Mouse (Mus musculus) frontal cortex, adult (tissue): ENCODE measurements around the gene D13Ertd608e.
A peak's percentile ranks its signal among the peaks of the same experiment; 100 is the strongest.
"Not testable (repeated sequence)": the region's sequence is repeated elsewhere in the genome, so short reads cannot be mapped to it uniquely, and the experiment has no call there.

Source experiments
- ATAC-seq: cut with Nextera tagmentation; 2 replicates; pipeline ENCODE4 v1.9.2; 2017; ENCODE audit warnings: mild to moderate bottlenecking, moderate library complexity, mixed read lengths; ENCODE audit not compliant: low TSS enrichment

D13Ertd608e gene

DNA sequence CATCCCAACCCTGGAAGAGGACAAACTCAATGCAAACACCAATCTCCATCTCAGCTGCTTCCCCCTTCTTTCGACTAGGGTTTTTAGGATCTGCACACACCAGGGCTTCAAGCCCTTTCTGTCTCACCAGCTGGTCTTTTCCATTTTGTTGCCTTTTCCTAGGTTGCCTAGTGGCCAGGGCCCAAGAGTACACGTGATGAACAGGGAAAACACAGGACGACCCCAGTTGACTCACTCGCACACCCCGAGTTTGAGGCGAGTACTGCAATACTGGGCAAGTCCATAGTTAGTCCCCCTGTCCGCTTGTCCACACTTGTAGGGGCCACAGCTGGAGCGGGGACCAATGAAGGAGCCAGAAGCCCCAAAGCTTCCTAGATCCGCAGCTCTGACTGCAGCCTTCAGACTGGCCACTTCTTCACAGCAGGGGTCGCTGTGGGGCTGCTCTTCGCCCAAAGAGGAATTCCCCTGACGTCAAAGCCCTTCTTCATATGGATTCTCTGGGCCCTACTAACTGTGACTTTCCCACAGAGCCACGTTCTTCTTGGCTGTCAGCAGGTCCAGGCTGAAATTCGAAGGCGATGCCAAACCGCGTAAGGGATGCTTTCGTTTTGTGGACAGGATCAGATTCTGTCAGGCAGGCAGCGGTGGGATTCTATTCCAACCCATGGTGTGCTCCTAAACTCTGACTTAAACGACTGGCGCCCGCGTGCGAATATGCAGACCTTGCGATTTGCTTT lies at the start of gene D13Ertd608e:
Gene D13Ertd608e, plus strand, starts transcription at position 687 of the 737 bp plus-strand sequence.
- ATAC-seq: peak; percentile 70; the same call in 1 of the 2 replicates

DNA sequence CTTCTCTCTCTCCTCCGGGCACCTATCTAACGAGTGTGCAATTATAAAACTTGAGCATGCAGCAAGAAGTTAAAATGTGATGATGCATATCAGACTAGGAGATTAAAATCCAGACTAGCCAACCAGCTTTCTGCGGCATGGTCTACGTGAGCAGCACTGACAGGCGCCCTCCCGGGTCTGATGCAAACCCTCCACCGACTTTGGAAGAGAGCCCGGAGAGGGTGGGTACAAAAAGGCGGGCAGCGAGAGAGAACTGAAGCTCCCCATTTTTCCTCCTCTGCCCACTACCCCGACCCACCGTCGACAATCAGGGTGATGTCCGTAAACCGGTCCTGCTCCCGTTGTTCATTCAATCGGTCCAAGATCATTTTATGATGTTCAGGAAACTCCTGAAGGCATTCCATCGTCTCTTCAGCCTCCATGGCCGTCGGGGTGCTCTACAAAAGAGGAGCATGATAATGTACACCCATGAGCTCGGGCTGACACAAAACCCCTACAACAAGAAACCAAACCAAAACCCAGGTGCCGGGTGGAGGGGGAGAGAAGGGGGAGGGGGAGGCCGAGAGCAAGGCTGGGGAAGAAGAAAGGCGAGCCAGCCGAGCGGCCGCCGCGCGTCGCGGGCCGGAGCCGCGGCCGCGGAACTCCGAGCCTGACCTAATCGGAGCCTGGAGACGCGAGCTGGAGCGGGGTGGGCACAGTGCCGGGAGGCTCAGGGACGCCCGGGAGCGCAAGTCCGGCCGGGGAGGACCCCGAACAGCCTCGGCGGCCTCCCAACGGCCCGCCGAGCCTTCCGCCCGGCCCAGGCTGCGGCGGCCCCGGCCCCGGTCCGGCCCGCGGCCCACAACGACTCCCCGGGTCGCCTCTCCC lies 45.7 kb upstream of the D13Ertd608e start:
- ATAC-seq: peak; percentile 32

DNA sequence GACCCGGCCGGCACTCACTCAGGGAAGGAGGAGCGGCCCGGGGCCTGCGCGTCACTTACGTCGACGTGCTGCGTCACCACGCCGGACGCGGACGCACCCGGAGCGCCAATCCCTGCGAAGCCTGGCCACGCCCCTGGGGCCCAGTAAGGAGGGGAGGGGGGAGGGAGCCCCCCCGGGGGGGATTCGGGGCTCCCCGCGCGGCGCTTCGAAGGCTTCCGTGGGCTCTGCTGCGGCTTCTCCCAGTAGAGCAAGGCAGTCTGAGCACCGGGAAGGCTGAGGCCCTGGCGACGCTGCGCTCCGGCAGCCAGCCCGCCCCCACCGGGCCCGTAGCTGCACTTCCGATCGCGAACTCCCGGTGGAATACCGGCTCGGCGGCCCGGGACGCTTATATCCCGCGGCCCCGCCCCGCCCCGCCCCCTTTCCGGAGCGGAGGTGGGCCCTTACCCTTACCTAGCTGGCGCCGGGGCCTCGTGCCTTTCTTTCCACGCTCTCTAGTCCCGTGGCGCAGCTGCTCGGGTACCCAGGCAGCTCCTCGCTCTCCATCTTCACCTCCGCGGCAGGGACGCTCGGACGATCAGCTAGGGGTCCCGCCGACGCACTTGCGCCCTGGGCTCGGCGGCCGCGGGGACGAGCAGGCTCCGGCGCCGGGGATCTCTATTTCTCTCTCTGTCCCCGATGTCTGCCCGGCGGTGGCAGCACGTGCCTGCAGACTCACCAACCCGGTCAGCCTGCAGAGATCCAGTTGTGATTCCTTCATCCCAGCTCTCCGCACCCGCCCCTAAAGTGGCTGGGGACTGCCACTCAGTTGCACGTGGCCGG lies 44.8 kb upstream of the D13Ertd608e start, which contains the start of gene Zfp131:
Gene Zfp131, minus strand, starts transcription at position 129 of the 819 bp plus-strand sequence.
- peak; percentile 97 for ATAC-seq

DNA sequence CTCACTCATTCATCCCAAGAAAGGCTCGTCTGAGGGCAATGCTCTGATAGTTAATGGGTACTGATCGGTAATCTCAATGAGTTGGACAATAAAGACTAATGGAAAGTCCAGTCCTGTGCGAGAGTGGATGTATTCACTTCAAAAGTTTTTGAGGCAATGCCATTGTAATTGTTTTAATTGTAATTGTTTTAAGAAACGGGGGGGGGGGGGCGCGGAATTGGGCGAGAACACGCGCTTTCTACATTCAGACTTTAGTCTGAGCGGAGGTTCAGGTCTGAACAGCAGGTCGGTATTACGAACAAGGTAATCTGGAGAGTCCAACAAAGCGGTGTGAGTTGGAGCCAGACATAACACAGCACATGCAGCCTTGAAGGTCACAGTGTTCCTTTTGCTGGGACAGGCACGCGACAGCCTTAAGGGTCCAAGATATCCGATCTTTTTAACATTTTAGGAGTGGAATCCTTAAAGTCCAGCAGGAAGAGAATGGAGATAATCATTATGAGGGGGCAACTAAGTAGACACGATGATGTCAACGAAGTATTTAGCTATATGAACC lies 44.1 kb upstream of the D13Ertd608e start:
- no peak for ATAC-seq

DNA sequence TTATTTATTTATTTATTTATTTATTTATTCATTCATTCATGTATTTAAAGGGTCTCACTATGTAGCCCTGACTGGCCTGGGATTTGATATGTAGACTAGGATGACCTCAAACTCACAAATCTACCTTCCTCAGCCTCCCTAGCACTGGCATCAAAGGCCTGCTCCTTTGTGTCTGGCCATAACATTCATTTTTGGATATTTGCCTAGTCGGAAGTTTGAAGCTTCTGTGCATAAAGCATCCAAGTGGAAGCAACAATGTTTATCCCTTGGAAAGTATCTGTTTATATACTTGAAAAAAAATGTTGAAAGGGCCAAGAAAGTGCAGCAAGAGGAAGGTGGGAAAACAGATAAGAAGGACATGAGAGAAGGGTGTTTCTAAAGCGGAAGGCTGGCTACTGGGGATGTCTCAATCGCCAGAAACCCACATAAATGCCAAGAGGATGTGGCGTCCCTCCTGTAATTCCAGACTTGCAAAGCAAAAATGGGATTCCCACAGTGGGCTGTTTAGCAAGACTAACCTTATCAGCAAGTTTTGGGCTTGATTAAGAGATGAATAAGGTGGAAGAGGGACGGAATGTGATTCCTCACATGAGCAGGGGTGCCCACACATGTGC lies 42.9 kb upstream of the D13Ertd608e start:
- no peak for ATAC-seq

DNA sequence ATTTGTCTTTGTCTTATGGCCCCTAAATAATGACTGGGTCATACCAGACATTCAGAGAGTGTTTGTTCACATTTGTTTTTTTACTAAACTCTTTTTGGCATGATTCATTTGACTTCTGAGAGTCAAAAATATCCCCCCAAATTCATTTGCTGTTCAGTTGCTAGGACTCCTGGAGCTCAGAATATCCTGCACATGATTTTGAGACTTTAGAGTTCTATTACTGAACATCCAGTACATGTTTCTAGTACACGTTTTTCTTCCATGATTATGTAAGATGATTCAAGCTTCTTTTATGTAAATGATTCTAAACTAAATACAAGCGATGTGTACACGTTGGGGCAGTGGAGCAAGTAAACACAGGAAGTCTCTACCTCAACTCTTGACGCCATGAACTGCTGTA lies 38.1 kb upstream of the D13Ertd608e start:
- peak; percentile 56; the same call in 1 of the 2 replicates for ATAC-seq

DNA sequence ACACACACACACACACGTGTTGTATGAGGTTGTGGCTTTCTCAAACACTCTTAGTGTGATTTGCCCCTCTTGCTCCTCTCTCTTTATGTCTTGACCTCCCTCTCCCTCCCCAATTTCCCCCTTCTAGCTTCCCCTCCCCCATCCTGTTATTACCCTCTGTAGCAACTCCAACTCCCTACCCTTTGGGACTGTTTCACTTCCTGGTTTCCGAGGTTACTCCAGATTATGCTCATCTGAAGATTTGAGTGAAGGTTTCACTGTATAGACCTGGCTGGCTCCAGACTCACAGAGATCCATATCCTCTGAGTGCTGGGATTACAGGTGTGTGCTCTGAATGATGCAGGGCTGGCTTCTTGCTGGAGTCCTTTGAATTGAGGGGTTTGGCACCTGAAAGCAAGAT lies 26.9 kb upstream of the D13Ertd608e start:
- no peak for ATAC-seq

DNA sequence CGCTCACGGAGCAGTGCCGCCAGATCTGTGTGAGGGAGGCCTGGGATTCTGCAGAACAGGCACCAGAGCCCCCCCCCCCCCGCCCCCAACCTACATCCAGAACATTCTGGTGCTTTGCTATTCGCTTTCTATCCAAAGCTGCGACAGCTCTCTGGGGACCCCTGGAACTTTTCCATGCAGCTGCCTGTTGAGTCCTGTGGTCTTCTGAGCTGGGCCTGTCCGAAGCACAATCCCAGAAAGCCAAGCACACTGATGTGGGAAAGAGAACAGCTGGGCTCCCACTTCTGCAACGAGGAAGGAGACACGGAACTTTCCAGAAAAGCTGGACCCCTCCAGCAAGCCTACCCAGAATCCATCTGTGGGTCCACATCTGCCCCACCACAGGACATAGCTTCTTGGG lies 25.8 kb upstream of the D13Ertd608e start:
- ATAC-seq: no peak

DNA sequence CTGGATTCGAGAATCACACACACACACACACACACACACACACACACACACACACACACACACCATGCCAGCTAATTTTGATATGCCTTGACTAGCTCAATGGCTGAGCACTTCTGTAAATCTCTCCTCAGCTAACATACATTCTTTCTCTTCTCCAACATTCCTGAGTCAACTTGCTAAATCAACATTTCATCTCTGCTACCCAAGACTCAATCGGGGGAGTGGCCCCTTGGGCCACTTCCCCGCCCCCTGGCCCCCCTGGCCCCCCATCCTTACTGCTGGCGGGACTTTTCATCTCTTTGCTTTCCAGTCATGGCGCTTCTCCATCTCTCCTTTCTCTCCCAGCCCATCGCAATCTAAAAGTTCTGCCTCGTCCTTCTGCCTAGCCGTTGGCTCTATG lies 19.0 kb upstream of the D13Ertd608e start:
- ATAC-seq: no peak

DNA sequence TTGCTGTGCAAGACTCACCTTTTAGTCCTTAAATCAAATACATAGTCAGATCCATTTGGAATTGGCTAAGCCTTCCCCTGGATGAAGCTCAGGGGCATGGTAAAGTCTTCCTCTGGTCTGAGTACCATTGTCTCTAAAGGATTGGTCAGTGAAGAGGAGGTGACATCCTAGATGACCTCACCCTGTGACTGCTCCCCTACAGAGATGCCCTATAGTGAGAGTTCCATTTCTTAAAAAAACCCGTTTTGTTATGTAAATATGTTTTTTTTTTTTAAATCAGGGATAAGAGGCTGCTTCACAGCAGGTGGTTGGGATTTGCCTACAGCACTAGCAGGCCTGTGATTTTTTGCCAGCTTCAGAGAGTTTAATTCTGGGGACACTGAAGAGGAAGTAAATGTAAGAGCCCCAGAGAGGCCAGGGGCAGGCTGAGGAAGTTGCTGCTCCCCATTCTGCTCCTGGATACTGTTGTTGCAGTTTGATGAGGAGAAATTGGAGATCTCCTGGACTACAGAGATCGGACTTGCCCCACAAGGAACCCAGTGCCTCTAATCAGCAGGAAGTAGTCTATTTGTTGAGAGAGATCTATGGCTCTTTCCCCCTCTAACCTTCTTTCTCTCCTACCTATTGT lies 18.1 kb upstream of the D13Ertd608e start:
- ATAC-seq: no peak

DNA sequence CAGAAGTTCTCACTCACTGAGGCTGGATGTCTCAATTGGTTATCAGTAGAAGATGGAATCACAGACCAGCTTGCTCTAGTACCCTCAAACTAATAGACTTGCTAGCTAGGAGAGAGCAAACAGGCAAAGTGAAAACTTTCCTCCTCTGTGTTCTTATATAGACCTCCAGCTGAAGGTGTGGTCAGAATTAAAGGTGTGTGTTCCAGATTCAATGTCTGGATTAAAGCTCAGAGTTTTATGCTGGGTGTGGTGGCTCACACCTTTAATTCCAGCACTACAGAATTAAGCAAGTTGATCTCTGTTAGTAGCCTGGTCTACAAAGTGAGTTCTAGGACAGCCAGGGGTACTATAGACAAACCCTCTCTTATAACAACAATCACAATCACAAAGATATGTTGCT lies 5.7 kb upstream of the D13Ertd608e start, which contains the start of gene AF067063:
Gene AF067063, minus strand, starts transcription at position 101 of the 400 bp plus-strand sequence.
- ATAC-seq: not testable (repeated sequence)

DNA sequence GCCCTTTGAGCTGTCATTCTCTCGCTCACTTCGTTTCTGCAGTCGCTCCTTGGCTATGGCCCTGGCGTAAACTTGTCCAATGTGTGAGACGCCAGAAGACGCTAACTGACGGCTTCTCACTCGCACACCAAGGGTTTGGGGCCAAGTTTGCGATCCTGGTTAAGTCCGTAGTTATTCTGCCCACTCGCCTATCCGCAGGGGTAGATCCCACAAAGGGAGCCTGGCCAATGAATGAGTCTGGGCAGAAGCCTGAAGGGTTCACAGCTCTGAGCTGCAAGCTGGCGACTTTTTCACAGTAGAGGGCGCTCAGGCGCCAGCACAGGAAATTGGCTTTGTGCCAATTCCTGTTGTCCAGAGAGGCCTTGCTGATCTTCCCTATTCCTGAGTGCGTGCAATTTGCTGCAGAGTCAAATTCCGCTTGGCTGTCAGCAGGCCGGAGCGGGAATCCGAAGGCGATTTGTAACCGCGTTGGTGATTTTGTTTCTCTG lies 562 bp downstream of the D13Ertd608e start:
- ATAC-seq: peak; percentile 75

DNA sequence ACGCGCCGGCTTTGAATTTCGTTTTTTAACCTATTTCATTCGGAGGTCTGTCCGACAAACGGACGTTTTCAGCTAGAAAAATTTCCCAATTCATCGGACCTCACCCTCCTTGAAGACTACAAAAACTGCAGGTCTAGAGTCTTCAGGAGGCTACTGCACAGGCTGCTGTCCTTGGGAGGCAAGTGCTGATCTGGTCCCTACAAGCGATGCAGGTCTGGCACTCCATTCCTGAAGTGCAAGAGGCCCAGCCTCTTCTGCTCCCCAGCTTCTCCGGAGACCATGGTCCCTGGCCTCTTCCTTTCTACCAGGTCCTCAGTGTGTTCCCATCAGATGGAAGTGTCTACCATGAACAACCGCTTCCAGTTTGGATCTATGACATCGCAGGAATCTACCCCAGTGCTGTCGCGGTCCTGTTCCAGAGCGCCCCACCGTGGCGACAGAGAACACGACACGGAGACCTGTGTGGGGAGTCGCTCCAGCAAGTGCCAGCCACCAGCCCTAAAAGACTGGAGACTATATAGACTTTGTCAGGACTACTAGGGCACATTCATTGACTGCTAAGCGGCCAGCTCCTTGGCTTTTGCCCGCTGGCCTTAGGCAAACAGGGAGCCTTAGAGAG lies 2.0 kb downstream of the D13Ertd608e start:
- ATAC-seq: peak; percentile 54; the same call in 1 of the 2 replicates

DNA sequence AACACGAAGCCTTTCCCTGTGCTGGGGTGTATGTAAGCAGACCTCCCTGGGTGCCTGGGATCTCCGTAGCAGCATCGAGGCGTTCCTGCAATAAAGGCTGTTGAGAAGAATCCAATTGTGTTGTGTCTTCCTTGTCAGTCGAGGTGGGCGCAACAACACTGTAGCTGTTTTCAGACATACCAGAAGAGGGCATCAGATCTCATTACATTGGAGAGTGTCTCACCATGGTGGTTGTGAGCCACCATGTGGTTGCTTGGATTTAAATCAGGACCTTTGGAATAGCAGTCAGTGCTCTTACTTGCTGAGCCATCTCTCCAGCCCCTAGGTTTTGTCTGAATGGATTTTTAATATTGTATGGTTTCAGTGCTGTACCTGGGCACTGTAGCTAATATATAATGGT lies 4.2 kb downstream of the D13Ertd608e start:
- ATAC-seq: peak; percentile 66

DNA sequence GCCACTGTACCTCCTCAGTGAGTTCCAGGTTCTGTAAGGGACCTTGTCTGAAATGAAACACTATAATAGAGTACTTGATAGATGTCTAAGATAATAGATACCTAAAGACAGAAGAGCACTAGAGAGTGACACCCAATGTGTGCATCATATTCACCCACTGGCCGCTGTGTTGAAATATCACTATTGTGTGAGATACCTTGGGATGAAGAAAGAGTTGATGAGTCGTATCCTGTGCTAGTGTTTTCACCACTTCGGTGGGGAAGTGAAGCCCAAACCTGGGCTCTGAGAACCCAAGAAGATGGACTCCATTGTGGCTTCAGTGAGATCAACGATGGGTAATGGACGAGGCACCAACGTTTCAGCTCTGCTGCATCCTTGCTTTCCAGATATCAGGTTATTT lies 26.6 kb downstream of the D13Ertd608e start:
- ATAC-seq: not testable (repeated sequence)

DNA sequence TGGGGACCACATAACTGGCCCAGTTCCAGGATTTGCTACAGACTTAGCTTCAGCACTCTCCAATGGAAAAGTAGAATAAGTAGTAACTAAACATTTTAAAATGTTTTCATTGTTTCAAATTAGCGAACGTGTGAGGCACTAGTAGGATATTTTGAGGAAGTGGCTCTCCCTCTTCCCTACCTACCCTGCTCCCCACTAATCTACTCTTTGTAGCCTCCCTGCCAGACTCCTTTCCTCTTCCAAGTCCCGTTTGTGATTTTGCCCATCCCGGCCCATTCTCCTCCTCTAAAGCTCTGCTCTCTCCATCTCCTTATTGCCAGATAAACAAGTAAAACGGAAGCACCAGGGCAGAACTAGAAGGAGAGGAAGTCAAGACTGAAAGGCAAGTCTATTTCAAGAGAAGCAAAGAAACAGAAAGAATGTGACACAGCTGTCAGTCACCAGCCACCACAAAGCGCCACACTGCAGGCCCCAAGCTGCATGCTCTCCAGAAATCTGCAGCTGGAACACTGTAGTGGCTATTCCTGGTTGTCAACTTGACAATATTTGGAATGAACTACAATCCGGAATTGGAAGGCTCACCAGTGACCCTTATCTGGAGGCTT lies 28.7 kb downstream of the D13Ertd608e start:
- ATAC-seq: not testable (repeated sequence)

DNA sequence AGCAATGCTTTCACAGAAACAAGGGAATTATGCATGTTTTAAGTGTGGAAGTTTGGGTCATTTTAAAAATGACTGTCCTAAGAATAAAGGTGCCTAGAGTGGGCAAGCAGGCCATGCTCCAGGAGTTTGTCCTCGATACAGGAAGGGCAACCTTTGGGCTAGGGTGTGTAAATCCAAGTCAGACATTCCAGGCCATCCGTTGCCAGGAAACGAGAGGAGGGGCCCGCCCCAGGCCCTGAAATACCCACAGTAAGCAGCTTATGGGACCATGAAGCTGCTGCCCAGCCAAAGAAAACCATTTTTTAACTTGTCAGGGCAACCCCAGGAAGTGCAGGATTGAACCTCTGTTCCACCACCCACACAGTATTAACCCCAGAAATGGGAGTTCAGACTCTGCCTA lies 51.1 kb downstream of the D13Ertd608e start:
- not testable (repeated sequence) for ATAC-seq

DNA sequence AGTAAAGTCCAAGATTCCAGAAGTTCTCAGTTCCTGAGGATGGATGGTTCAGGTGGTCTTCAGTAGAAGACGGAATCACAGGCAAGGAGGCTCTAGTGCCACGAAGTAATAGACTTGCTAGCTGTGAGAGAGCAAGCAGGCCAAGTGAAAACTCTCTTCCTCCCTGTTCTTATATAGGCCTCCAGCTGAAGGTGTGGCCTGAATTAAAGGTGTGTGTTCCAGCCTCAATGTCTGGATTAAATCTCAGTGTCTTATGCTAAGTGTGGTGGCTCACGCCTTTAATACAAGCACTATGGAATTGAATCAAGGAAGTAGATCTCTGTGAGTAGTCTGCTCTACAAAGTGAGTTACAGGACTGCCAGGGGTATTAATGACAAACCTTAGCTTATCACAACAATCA lies 58.9 kb downstream of the D13Ertd608e start, which contains the start of gene Tcstv1:
Gene Tcstv1, minus strand, starts transcription at position 101 of the 400 bp plus-strand sequence.
- not testable (repeated sequence) for ATAC-seq
